Mouse (Mus musculus): ENCODE measurements around the gene Tnfaip1. TPM values are rescaled to one million over a fixed set of nuclear protein-coding genes. Genes with fewer than 3 reads are reported as not detected.

Tnfaip1 gene
- total RNA-seq, 2 experiments from 2014 or later, result 35.9 to 38.0 TPM

GRCm38 (mm10) chr11:78500623-78501202, 35.4 kb downstream of the Tnfaip1 start:
- DNase-seq, result no peak

GRCm38 (mm10) chr11:78499543-78499942, 36.6 kb downstream of the Tnfaip1 start:
- no peak for DNase-seq

- peak; percentile 72 for DNase-seq
Observed at GRCm38 (mm10) chr11:78499004-78499403, 37.1 kb downstream of the Tnfaip1 start, which contains the start of gene Vtn. TSS of gene Vtn (plus strand) at chr11:78499091.

GRCm38 (mm10) chr11:78497544-78498522, 38.3 kb downstream of the Tnfaip1 start, which contains the start of gene Sarm1:
TSS of gene Sarm1 (minus strand) at chr11:78497754.
- DNase-seq, result peak; percentile 91

- peak; percentile 18 for DNase-seq
Observed at GRCm38 (mm10) chr11:78497071-78497541, 39.0 kb downstream of the Tnfaip1 start.

GRCm38 (mm10) chr11:78495904-78496303, 40.2 kb downstream of the Tnfaip1 start:
- no peak for DNase-seq

- no peak for DNase-seq
Observed at GRCm38 (mm10) chr11:78490781-78491241, 45.3 kb downstream of the Tnfaip1 start.

- DNase-seq, result peak; percentile 20
Observed at GRCm38 (mm10) chr11:78488168-78488567, 48.0 kb downstream of the Tnfaip1 start.

GRCm38 (mm10) chr11:78483639-78484038, 52.5 kb downstream of the Tnfaip1 start:
- no peak for DNase-seq

GRCm38 (mm10) chr11:78475289-78475688, 60.8 kb downstream of the Tnfaip1 start:
- DNase-seq, result no peak

Other genes with a start within 250 kb of the Tnfaip1 start
- gene BC030499, start 245.5 kb downstream of the Tnfaip1 start, total RNA-seq (2021), result 1 to 10 TPM in 1 of 2 experiments, under 1 TPM in 1; 0.82 to 1.4 TPM
- 1 to 10 TPM; 3.1 to 4.2 TPM for gene Spag5, start 234.8 kb downstream of the Tnfaip1 start, total RNA-seq (2021)
- gene Aldoc, start 213.4 kb downstream of the Tnfaip1 start, total RNA-seq (2021), result 1 to 10 TPM; 2.5 to 2.6 TPM
- gene Pigs, start 207.9 kb downstream of the Tnfaip1 start, total RNA-seq (2021), result 10 to 100 TPM; 18.3 to 20.4 TPM
- 10 to 100 TPM in 1 of 2 experiments, 1 to 10 TPM in 1; 8.4 to 10.5 TPM for gene Unc119, start 192.8 kb downstream of the Tnfaip1 start, total RNA-seq (2021)
- gene Foxn1, start 149.8 kb downstream of the Tnfaip1 start, total RNA-seq (2021), result not detected
- gene Slc13a2, start 114.1 kb downstream of the Tnfaip1 start, total RNA-seq (2021), result not detected
- gene Slc46a1, start 70.6 kb downstream of the Tnfaip1 start, total RNA-seq (2021), result 1 to 10 TPM; 1.4 to 1.5 TPM
- under 1 TPM; 0.67 to 1.00 TPM for gene Sarm1, start 38.6 kb downstream of the Tnfaip1 start, total RNA-seq (2021)
- 10 to 100 TPM; 11.0 to 12.5 TPM for gene Vtn, start 37.2 kb downstream of the Tnfaip1 start, total RNA-seq (2021)
- gene Sebox, start 32.9 kb downstream of the Tnfaip1 start, total RNA-seq (2021), result not detected
- 10 to 100 TPM; 12.3 to 13.6 TPM for gene Tmem199, start 24.2 kb downstream of the Tnfaip1 start, total RNA-seq (2021)
- 100 to 1,000 TPM in 1 of 2 experiments, 10 to 100 TPM in 1; 97.5 to 106 TPM for gene Poldip2, start 24.1 kb downstream of the Tnfaip1 start, total RNA-seq (2021)
- gene Ift20, start within 50 bp of the Tnfaip1 start, total RNA-seq (2021), result 10 to 100 TPM; 21.4 to 21.7 TPM
- 1 to 10 TPM; 3.2 to 3.7 TPM for gene Tmem97, start 14.4 kb upstream of the Tnfaip1 start, total RNA-seq (2021)
- 1 to 10 TPM; 5.6 to 5.7 TPM for gene Nlk, start 161.0 kb upstream of the Tnfaip1 start, total RNA-seq (2021)
- 1 to 10 TPM; 9.5 to 10.0 TPM for gene Ccnq, start 215.4 kb upstream of the Tnfaip1 start, total RNA-seq (2021)

All from gastrocnemius, postnatal 25 days (tissue).